Mouse (Mus musculus): ENCODE data around the gene Comt. TPM values are rescaled to one million over a fixed set of nuclear protein-coding genes. Genes with fewer than 3 reads are reported as not detected.

Comt gene
- polyA plus RNA-seq, 1 experiment from 2014 or later: 61.1 TPM

Small RNA genes within 50 kb of the gene (microRNA-seq; reads per million reads assigned to microRNA genes)
- gene Gm26219: not detected

Other genes starting within 250 kb of the Comt start
- not detected in 2 replicates for gene Ccdc188, start 209.0 kb downstream of the Comt start, polyA plus RNA-seq (2016; fragmentation: Nextera tagmentation; extraction: Ambion mirVana)
- 14.1 and 16.7 TPM in 2 replicates for gene Zdhhc8, start 191.7 kb downstream of the Comt start, polyA plus RNA-seq (2016; fragmentation: Nextera tagmentation; extraction: Ambion mirVana)
- 118 and 122 TPM in 2 replicates for gene Trmt2a, start 178.2 kb downstream of the Comt start, polyA plus RNA-seq (2016; fragmentation: Nextera tagmentation; extraction: Ambion mirVana)
- 1,185 and 1,368 TPM in 2 replicates for gene Ranbp1, start 178.1 kb downstream of the Comt start, polyA plus RNA-seq (2016; fragmentation: Nextera tagmentation; extraction: Ambion mirVana)
- gene Gm49776, start 168.5 kb downstream of the Comt start, polyA plus RNA-seq (2016; fragmentation: Nextera tagmentation; extraction: Ambion mirVana): 2.5 TPM in 1 of 2 replicates, not detected in the other
- gene Dgcr8, start 137.6 kb downstream of the Comt start, polyA plus RNA-seq (2016; fragmentation: Nextera tagmentation; extraction: Ambion mirVana): 46.5 and 51.3 TPM in 2 replicates
- gene Tango2, start 78.7 kb downstream of the Comt start, polyA plus RNA-seq (2016; fragmentation: Nextera tagmentation; extraction: Ambion mirVana): 20.2 and 23.7 TPM in 2 replicates
- gene Arvcf, start 78.7 kb downstream of the Comt start, polyA plus RNA-seq (2016; fragmentation: Nextera tagmentation; extraction: Ambion mirVana): 44.8 and 56.1 TPM in 2 replicates
- gene Txnrd2, start 468 bp downstream of the Comt start, polyA plus RNA-seq (2016; fragmentation: Nextera tagmentation; extraction: Ambion mirVana): 29.6 and 32.2 TPM in 2 replicates
- 15.3 and 18.4 TPM in 2 replicates for gene Gnb1l, start 71.9 kb upstream of the Comt start, polyA plus RNA-seq (2016; fragmentation: Nextera tagmentation; extraction: Ambion mirVana)
- 2.5 and 2.8 TPM in 2 replicates for gene Rtl10, start 72.0 kb upstream of the Comt start, polyA plus RNA-seq (2016; fragmentation: Nextera tagmentation; extraction: Ambion mirVana)
- 1.1 and 1.7 TPM in 2 replicates for gene Tbx1, start 163.8 kb upstream of the Comt start, polyA plus RNA-seq (2016; fragmentation: Nextera tagmentation; extraction: Ambion mirVana)
- gene Gp1bb, start 195.6 kb upstream of the Comt start, polyA plus RNA-seq (2016; fragmentation: Nextera tagmentation; extraction: Ambion mirVana): 1.8 and 2.8 TPM in 2 replicates
- 2.3 and 4.7 TPM in 2 replicates for gene Gm49601, start 199.6 kb upstream of the Comt start, polyA plus RNA-seq (2016; fragmentation: Nextera tagmentation; extraction: Ambion mirVana)
- gene Sept5, start 203.1 kb upstream of the Comt start, polyA plus RNA-seq (2016; fragmentation: Nextera tagmentation; extraction: Ambion mirVana): 19.4 and 29.1 TPM in 2 replicates